Mouse (Mus musculus) liver, adult (tissue): ENCODE measurements around the gene Mical2.

Experiments
- GATA4 ChIP-seq: IDR thresholded peaks from 2 replicates; pipeline ENCODE4 v1.6.1; 2014; ENCODE audit warnings: mild to moderate bottlenecking, low read length; ENCODE audit not compliant: insufficient replicate concordance

Mical2 gene

DNA sequence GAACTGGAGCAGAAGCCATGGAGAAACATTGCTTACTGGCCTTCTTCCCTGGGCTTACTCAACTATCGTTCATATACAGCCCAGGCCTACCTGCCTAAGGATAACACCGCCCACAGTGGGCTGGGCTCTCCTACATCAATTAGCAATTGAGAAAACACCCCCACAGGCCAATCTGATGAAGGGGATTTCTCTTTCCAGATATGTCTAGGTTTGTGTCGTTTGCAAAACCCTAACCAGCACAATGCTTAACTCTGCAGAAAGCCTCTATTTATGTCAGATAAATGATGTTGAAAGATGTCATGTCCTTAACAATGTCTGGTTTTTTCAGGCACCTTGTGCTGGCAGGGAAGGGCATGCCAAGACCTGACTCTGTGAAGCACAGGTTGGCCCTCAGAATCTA is 144.3 kb downstream of the Mical2 start:
- TF ChIP-seq GATA4: no peak

DNA sequence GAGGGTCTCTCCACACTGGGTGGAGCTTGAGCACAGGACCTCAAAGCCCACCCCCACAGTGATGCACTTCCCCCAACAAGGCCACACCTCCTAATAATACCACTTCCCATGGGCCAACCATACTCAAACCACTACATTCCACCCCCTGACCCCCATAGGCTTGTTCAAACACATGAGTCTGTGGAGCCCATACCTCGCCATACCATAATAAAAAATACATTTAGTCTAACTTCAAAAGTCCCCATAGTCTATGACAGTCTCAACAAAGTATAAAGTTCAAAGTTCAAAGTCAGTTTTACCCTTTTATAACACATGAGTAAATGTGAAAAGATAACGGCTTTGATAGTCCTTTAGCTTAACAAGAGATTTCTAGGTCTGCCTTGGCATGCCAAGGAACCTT is 145.7 kb downstream of the Mical2 start:
- no peak for TF ChIP-seq GATA4

DNA sequence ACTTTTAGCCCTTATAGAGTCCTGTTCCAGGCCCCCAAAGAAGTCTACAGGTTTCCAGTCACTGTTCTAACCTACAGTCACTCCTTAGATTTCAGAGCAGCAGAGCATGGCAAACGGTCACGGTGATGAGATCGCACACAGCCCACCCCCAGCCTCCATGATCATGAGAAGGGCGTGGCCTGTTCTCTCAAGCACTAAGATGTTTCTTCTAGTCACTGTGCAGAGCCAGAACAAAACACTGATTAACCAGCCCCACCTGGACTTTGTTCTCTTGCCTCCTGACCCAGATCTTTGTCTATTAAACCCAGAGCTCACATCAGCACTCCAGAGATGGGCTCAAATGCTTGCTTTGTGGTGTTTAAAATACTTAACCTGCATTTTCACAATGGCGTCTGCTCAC is 148.4 kb downstream of the Mical2 start:
- no peak for TF ChIP-seq GATA4

DNA sequence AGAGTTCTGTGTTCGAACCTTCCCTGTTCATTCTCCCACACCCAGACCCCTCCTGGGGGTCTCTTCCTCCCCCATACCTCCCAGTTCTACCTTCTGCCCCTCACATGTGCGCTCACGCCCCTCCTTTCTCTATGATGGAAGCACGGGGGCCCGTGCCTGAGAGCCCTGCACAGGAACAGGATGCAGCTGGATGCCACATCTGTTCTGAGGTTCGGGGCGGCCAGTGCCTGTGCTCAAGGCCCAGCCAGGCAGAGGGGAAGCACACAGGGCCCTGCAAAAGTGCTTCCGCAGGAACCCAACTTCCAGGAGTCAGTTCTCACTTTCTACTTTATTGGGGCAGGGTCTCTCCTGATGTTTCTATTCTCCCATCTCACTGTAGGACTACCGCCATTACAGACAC is 149.4 kb downstream of the Mical2 start:
- no peak for TF ChIP-seq GATA4

DNA sequence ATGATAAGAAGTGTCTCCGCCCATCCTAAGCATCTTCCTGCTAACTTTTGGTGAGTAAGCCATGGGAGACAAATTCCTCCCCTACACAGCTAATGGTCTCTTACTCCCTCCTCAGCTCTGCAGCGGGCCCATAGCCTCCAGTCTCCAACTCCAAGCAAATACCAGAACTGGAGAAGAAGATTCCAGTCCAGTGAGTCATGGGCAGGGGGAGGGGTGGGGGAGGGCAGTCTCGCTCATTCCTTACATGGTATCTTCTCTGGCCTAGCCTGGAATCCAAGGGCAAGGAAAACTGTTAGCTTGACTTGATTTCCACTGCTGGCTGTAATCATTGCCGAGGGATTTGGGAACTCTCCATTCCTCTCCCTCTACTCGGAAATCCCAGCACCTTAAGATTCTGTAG is 150.2 kb downstream of the Mical2 start:
- no peak for TF ChIP-seq GATA4

DNA sequence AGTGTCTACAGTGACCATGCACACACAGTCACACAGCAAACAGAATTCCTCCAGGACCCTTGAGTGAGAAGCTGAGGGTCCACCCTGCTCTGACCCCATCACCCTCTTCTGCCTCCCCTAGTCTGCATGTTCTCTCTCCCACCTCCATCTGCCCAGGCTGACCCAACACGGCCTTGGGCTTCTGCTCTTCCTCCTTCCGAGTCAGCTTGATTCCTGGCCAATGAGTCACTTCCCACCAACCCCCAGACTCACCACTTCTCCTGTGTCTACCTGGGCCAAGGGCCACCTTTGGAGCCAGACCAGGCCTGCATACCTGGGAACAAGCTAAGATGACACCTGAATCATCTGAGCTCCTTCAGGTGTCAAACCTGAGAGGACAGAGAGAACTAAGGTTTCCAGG is 151.0 kb downstream of the Mical2 start:
- no peak for TF ChIP-seq GATA4

DNA sequence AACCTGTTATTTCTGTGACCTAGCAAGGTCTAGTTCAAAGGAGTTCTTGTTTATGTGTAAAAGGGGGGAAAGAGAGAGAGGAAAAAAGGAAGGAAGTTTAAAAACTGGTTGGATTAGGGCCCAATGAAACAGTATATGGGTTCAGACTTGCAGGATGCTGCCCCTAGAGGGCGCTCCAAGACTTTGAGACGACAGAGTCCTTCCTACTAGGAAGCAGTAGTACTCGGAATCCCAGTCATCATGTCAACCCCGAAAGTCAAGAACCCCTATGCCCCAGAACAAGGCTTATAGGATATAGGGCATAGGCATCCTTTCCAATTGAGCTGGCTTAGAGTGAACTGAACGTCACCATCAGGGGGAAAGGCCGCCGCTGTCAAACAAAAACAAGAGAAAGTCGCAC is 151.7 kb downstream of the Mical2 start:
- TF ChIP-seq GATA4: no peak

DNA sequence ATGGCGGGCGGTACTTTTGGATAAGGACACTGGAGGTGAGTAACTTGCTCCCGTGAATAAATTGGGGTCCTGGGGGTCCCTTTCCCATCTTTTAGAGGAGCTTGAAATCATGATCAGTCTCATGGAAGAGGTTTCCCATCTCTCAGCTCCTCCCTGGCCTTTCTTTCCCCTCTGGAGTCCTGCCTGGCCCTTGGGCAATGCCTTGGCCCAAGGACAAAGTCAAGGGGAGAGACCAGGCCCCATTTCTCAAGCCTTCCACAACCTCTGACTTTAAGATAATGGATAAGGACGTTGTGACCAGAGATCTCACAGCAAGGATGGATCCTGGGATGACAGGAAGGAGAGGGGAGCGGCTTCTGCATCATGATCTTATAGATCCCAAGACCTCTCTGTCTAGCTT is 152.4 kb downstream of the Mical2 start:
- no peak for TF ChIP-seq GATA4

DNA sequence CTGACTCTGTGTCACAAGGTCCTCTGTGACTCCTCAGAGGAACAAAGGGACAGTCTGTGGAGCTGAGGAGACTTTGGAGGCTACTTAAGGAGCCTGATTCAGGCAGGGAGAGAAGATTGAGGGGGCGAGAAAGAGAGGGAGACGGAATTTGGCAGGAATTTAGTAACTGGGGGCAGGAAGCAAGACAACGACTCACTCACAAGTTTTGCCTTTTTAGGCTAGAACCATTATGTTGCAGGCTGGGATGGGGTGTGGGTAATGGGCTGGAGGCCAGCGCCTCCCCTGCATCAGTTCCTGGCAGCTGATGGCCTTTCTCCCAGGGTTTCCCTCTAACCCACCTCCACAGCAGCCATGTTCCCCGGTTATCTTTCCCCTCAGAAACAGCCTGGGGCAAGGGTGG is 152.8 kb downstream of the Mical2 start:
- no peak for TF ChIP-seq GATA4

DNA sequence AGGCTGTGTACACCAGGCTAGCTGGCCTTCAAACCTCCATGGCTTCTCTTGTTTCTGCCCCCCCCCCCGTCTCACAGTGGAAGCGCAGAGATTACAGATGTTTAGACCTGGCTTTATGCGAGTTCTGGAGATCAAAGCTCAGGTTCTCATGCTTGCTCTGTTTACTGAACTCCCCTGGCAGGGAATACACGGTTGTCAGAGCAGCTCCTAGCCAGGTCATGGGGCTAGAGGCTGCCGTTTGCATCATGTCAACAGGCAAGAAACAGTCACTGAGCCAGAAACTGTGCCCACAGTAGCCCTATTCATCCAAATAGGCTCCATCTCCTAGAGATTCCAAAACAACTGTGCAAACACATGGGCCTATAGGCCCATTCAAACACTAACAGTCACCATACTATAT is 160.9 kb downstream of the Mical2 start:
- TF ChIP-seq GATA4: no peak

DNA sequence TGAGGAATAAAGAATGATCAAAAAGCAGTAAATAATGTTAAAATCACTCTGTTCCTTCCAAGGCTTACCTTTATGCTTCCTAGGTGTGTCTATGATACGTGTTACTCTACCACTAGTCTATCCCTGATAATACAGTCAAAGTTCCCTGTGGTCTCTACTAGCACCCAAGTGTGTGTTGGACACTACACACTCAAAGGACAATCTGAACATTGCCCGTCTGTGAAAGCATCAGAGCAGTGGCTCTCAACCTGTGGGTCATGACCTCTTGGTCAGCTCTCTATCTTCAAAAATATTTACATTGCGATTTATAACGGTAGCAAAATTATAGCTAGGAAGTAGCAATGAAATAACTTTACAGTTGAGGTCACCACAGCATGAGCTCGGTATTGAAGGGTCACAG is 162.2 kb downstream of the Mical2 start:
- no peak for TF ChIP-seq GATA4

DNA sequence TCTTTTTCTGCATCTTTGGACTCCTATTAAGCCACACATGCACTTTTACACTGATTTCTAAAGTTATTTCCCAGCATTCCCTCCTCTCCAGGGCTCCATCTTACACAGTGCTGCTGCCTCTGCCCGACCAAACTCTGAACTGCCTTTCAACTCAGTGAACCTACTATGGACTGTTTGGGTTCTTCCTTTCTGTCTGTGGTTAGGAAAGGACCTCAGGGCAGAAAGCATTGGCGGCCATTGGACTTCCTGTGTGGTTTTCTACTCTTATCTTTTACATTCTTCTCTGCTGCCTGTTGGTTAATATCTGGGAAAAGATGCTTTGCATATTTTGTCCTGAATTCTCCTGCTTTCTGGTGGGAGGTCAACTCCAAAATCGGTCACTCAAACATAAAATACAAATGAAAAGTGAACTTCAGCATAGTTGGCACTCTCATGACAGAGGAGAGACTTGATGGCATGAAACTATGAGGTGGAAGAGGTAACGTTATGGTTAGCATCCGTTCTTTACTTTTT is 162.8 kb downstream of the Mical2 start:
- no peak for TF ChIP-seq GATA4

DNA sequence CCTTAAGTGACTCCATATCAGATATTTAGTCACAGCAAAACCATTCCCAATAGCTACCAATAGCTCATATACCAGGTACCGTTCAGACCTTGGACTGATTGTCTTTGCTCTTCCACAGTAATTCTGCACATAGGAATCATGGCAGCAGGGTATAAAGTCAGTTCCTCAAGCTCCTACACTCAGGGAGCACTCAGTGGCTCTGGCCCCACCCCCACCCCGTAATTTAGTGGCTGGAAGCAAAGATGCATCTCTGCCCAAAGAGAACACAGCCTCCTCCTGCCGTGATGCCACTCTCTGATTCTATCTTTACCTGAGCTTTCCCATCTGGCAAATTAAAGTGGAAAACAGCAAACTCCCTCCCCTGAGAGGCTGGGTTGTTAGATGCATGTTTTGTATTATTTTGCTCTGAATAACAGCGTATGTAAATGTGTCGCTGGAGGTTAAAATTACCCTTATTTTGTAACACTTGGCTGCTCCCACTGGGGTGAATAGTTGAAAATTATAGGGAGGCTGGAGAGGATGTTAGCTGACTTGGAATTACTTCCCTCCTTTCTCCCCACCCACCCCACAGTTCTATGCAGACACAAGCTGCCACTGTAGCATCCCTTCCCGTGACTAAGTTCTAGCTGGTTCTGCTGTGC is 164.1 kb downstream of the Mical2 start:
- no peak for TF ChIP-seq GATA4

DNA sequence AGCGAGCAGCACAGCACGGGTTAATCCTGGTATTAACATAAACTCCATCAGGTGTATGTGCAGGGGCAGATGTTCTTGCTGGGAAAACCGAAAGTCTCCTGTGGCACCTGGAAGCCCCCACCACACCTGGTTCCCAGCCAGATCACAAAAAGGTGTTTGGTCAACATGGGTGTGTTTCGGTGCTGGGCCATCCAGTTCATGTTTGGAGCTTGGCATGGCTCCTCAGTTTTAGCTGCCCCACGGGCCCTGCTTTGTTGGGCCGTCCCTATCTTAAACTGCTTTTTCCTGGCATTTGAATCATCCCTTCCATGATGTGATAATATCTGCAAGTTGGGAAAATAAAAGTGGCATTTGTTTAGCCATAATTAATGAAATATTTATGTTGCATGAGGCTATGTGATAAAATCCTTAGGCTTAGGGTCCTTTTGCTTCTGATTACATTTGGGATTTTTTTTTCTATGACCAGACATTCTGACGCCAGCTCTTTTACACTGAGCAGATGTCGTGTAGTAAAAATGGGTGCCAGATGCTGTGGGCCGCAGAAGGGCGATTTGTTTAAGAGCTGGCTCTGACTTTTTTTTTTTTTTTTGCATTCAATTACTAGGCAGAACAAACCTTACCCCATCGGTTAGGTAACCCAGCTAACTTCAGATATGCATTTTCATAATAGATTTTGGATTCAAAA is 164.7 kb downstream of the Mical2 start:
- no peak for TF ChIP-seq GATA4

DNA sequence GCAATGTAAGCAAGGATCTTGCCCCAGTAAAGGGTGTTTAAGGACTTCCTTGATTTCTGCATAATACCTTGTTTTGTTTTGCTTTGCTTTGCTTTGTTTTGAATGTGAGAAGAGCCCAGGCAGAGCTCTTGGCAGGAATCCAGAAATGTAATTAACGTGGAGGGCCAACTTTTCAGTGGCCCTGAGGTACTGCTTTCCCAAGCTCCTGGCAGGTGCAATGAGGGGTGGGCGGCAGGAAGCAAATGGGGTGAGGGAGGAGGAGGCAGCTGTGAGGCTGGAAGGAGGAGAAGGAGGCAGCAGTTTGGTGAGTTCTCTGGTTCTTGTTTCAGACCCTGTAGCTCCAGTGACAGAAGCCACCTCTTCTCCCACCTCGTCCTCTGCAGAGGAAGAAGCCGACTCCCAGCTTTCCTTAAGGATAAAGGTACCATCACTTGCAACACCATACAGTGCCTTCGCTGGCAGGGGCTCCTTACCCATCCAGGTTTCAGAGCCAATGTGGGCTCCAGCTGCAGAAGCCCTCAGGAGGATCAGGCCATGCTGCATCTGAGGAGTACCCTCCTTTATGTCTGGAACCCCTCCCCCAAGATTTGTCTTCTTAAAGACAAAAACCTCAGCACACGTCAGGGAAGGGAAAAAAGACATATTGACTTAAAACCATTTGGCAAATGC is 165.4 kb downstream of the Mical2 start:
- TF ChIP-seq GATA4: no peak

DNA sequence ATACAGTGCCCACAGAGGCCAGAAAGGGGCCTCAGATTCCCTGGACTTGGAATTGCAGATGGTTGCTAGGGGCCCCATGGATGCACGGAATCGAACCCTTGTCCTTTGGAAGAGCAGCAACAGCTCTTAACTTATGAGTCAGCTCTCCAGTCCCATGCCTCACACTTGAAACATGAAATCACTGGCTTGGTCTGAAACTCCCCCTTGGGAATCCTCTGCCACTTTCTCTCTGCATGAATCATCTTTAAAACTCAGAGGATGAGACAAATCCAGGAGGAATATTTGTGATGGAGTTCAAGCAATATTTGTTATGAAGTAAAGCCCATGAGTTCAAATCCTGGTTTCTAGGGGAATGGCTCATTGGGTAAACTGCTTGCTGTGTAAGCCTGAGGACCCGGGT is 172.1 kb downstream of the Mical2 start:
- no peak for TF ChIP-seq GATA4
